Mouse (Mus musculus): ENCODE measurements around the gene Cyb561d2.

DNA sequence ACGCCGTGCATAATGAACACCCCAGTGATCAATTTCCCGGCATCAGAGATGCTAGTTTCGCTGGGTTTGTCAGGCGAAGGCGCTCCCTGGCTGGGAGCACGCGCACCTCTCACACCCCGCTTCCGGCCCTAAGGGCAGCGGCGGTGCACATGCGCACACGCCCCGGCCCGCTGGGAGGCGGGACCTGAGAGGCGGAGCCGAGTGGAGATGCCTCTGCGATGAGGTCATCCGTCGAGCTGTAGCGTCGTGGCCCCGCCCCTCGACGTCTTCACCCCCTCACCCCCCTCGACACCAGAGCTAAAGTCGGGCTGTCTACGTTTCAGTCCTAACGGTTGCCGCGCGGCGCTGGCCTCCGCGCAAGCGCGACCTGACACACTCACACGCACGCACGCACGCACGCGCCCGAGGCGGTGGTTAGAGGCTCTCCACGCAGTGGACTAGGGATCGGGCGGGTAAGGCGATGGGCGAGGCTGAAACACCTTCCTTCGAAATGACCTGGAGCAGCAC lies 12.4 kb upstream of the Cyb561d2 start:
- TF ChIP-seq E2F4 (IDR thresholded peaks at IDR 0.05; ENCODE audit: insufficient read depth) (no peak), REST (IDR thresholded peaks at IDR 0.05; ENCODE audit: insufficient read depth, insufficient read length) (no peak), POLR2A (IDR thresholded peaks at IDR 0.05; ENCODE audit: insufficient read length, low read depth) (peak; percentile 86), MYOG (IDR thresholded peaks at IDR 0.05; ENCODE audit: control insufficient read depth in 1 of 3, insufficient read depth in 1 of 3, insufficient read length in 2 of 3, low read depth in 2 of 3) (peak in 1 of 3 experiments; percentile 1), TCF3 (IDR thresholded peaks at IDR 0.05; ENCODE audit: insufficient read length, low read depth) (no peak), MYOD1 (IDR thresholded peaks at IDR 0.05; ENCODE audit: control insufficient read depth in 1 of 3, insufficient read length in 2 of 3, low read depth in 2 of 3) (peak in 1 of 3 experiments; percentile 2), MAX (IDR thresholded peaks at IDR 0.05; ENCODE audit: low read depth) (no peak), USF1 (IDR thresholded peaks at IDR 0.05; ENCODE audit: low read depth) (no peak), TCF12 (IDR thresholded peaks at IDR 0.05; ENCODE audit: insufficient read depth, poor library complexity, severe bottlenecking) (no peak)
